8 mouse cellular contexts compared by ENCODE assay signal in genomic region chr3:79627484-79628181, GRCm38 (mm10). TPM values are rescaled to one million over a fixed set of nuclear protein-coding genes. Genes with fewer than 3 reads are reported as not detected.
DNase-seq lines count a peak whose midpoint lies in the region; ATAC-seq and TF ChIP-seq lines count a peak whose summit lies in the region.

No protein-coding gene starts in this region.

- no peaks in the 10 kb centered on the region for H3K9me3 ChIP-seq in hindbrain, embryonic 11.5 days (ENCODE audit: control insufficient read depth, low read length)
- H3K9me3 ChIP-seq in midbrain, embryonic 12.5 days, result 0 out of 2 replicates have a peak, but pooled peaks cover 7% of the 10 kb centered on the region

- peaks cover 3% of the 10 kb centered on the region; the same call in 1 of the 2 replicates for H3K4me1 ChIP-seq in lung, adult 2 months (ENCODE audit: control insufficient read depth, insufficient read depth, low read length)
- no peaks in the 10 kb centered on the region for H3K4me1 ChIP-seq in hindbrain, embryonic 11.5 days (replicated peaks; ENCODE audit: control insufficient read depth, insufficient read depth, low read length)
- peaks cover 11% of the 10 kb centered on the region for H3K4me1 ChIP-seq in midbrain, embryonic 12.5 days

- peak overlapping the region; percentile 70 for H3K4me2 ChIP-seq in hindbrain, embryonic 11.5 days (replicated peaks; ENCODE audit: low read depth, low read length)
- H3K4me2 ChIP-seq in midbrain, embryonic 12.5 days (replicated peaks), result peak overlapping the region; percentile 87

- no peak overlapping the region for H3K27ac ChIP-seq in hindbrain, embryonic 11.5 days (ENCODE audit: low read depth, low read length)
- no peak overlapping the region for H3K27ac ChIP-seq in midbrain, embryonic 12.5 days (replicated peaks)

- ATAC-seq in hindbrain, embryonic 11.5 days (ENCODE audit: low FRiP score), result no peak
- no peak for ATAC-seq in midbrain, embryonic 12.5 days (ENCODE audit: low FRiP score, low read depth)

- peak overlapping the region; percentile 28; the same call in 1 of the 2 replicates for H3K9ac ChIP-seq in hindbrain, embryonic 11.5 days (ENCODE audit: low read depth, low read length)
- peak overlapping the region; percentile 65 for H3K9ac ChIP-seq in midbrain, embryonic 12.5 days (replicated peaks)

- H3K27me3 ChIP-seq in hindbrain, embryonic 11.5 days (ENCODE audit: control insufficient read depth, insufficient read depth, low read length), result no peaks in the 10 kb centered on the region
- no peaks in the 10 kb centered on the region for H3K27me3 ChIP-seq in midbrain, embryonic 12.5 days

- WGBS in lung, adult 2 months, result 12% methylated on average over 10 of the region's 10 CpGs
- WGBS in hindbrain, embryonic 11.5 days, result 36% methylated on average over 10 of the region's 10 CpGs
- 37% methylated on average over 10 of the region's 10 CpGs for WGBS in midbrain, embryonic 12.5 days

- TF ChIP-seq CTCF in lung, adult 2 months (IDR thresholded peaks at IDR 0.05; ENCODE audit: insufficient read depth, low read length), result no peak
- no peak for TF ChIP-seq CTCF in brain, embryonic 14.5 days (IDR thresholded peaks at IDR 0.05; ENCODE audit: borderline replicate concordance, extremely low read depth, insufficient read depth, insufficient read length)

- H3K4me3 ChIP-seq in lung, adult 2 months (replicated peaks; ENCODE audit: extremely low read depth, low read depth, low read length), result peak overlapping the region; percentile 81
- peak overlapping the region; percentile 63 for H3K4me3 ChIP-seq in hindbrain, embryonic 11.5 days (ENCODE audit: low read depth, low read length)
- H3K4me3 ChIP-seq in midbrain, embryonic 12.5 days, result peak overlapping the region; percentile 73

- no peak for TF ChIP-seq POLR2A in lung, adult 2 months (IDR thresholded peaks at IDR 0.05; ENCODE audit: borderline replicate concordance, extremely low read depth, low read depth, low read length)
- TF ChIP-seq POLR2A in brain, embryonic 14.5 days (IDR thresholded peaks at IDR 0.05; ENCODE audit: borderline replicate concordance, extremely low read depth, insufficient read depth, insufficient read length, poor library complexity, severe bottlenecking), result no peak

- H3K36me3 ChIP-seq in hindbrain, embryonic 11.5 days (ENCODE audit: control insufficient read depth, insufficient read depth, low read length), result peaks cover 6% of the 10 kb centered on the region
- peaks cover 24% of the 10 kb centered on the region for H3K36me3 ChIP-seq in midbrain, embryonic 12.5 days

- DNase-seq in lung, adult 2 months, result no peak
- no peak for DNase-seq in lung, postnatal 4 days
- DNase-seq in brain, embryonic 14.5 days (ENCODE audit: low read depth), result peak; percentile 29
- DNase-seq in hindbrain, embryonic 11.5 days (ENCODE audit: low spot score), result no peak
- no peak for DNase-seq in adrenal gland, adult 8-10 months
- no peak for DNase-seq in natural killer cell, adult 2 months (ENCODE audit: low spot score in 2 of 2)
- DNase-seq in right cerebral cortex, adult 18-20 months, result no peak

RNA-seq across cellular contexts. Expression of gene 4930579G24Rik, which starts 1.2 kb away (rescaled TPM):
- 0.92 and 1.2 TPM in 2 replicates for polyA plus RNA-seq in lung, adult 2 months (2012; rRNA removed)
- 5.1 and 6.3 TPM in 2 replicates for polyA plus RNA-seq in brain, embryonic 14.5 days (2012; rRNA removed)
- 23.7 and 26.1 TPM in 2 replicates for polyA plus RNA-seq in hindbrain, embryonic 11.5 days (2014; fragmentation: Nextera tagmentation; extraction: Ambion mirVana)
- polyA plus RNA-seq in midbrain, embryonic 12.5 days (2016; fragmentation: Nextera tagmentation; extraction: Ambion mirVana), result 17.8 and 21.3 TPM in 2 replicates
- 1 to 10 TPM; 2.1 to 2.6 (median 2.4) TPM for total RNA-seq in adrenal gland, adult 8-10 months (2022)

RNA-seq across cellular contexts. Expression of gene Etfdh, which starts 1.7 kb away (rescaled TPM):
- polyA plus RNA-seq in lung, adult 2 months (2012; rRNA removed), result 54.0 and 57.1 TPM in 2 replicates
- 28.7 and 28.8 TPM in 2 replicates for polyA plus RNA-seq in brain, embryonic 14.5 days (2012; rRNA removed)
- 50.3 and 54.5 TPM in 2 replicates for polyA plus RNA-seq in hindbrain, embryonic 11.5 days (2014; fragmentation: Nextera tagmentation; extraction: Ambion mirVana)
- 45.2 and 48.2 TPM in 2 replicates for polyA plus RNA-seq in midbrain, embryonic 12.5 days (2016; fragmentation: Nextera tagmentation; extraction: Ambion mirVana)
- total RNA-seq in adrenal gland, adult 8-10 months (2022), result 100 to 1,000 TPM; 103 to 174 (median 153) TPM

RNA-seq across cellular contexts. Expression of gene Ppid, which starts 36.5 kb away (rescaled TPM):
- 5.8 and 9.1 TPM in 2 replicates for polyA plus RNA-seq in lung, adult 2 months (2012; rRNA removed)
- polyA plus RNA-seq in brain, embryonic 14.5 days (2012; rRNA removed), result 77.0 and 77.5 TPM in 2 replicates
- 210 and 215 TPM in 2 replicates for polyA plus RNA-seq in hindbrain, embryonic 11.5 days (2014; fragmentation: Nextera tagmentation; extraction: Ambion mirVana)
- polyA plus RNA-seq in midbrain, embryonic 12.5 days (2016; fragmentation: Nextera tagmentation; extraction: Ambion mirVana), result 162 and 170 TPM in 2 replicates
- 10 to 100 TPM; 53.6 to 59.3 (median 57.8) TPM for total RNA-seq in adrenal gland, adult 8-10 months (2022)
